In genomic region chr14:21968978-21969377, GRCm38 (mm10) we compare ENCODE assay signal across 8 mouse cellular contexts. TPM values are rescaled to one million over a fixed set of nuclear protein-coding genes. Genes with fewer than 3 reads are reported as not detected.
A peak's percentile ranks its signal among the peaks of the same experiment; 100 is the strongest.
DNase-seq lines count a peak whose midpoint lies in the region; ATAC-seq and TF ChIP-seq lines count a peak whose summit lies in the region.

No protein-coding gene starts in this region.

- TF ChIP-seq CTCF in liver, adult 2 months (IDR thresholded peaks at IDR 0.05; ENCODE audit: low read depth, low read length): peak; percentile 60

- 0 out of 2 replicates have a peak, but pooled peaks cover 2% of the 10 kb centered on the region for H3K9me3 ChIP-seq in heart, embryonic 10.5 days
- no peaks in the 10 kb centered on the region for H3K9me3 ChIP-seq in neural tube, embryonic 14.5 days (ENCODE audit: control insufficient read depth, low read length)

- H3K79me2 ChIP-seq in liver, adult 2 months (ENCODE audit: control insufficient read depth, insufficient read depth, low read length): no peaks in the 10 kb centered on the region

- peak; percentile 67; the same call in 1 of the 2 replicates for ATAC-seq in neural tube, embryonic 14.5 days (ENCODE audit: low read depth)

- DNase-seq in heart, adult 18-20 months: peak; percentile 46 to 83
- DNase-seq in heart, embryonic 10.5 days (ENCODE audit: low spot score): no peak
- DNase-seq in cerebellum, postnatal 14 days: peak; percentile 60 to 82
- peak; percentile 40 for DNase-seq in gastrocnemius, postnatal 25 days
- peak; percentile 64 to 82 for DNase-seq in kidney, adult 8-10 months
- DNase-seq in liver, adult 2 months (ENCODE audit: extremely low read depth, low read depth, low spot score): no peak
- peak; percentile 58 to 64 for DNase-seq in thymus, postnatal 36 days

- no peak overlapping the region for H3K27ac ChIP-seq in heart, embryonic 10.5 days
- no peak overlapping the region for H3K27ac ChIP-seq in liver, adult 2 months (replicated peaks; ENCODE audit: insufficient read depth, low read depth, low read length)
- no peak overlapping the region for H3K27ac ChIP-seq in neural tube, embryonic 14.5 days (ENCODE audit: low read depth, low read length)

- TF ChIP-seq POLR2A in liver, adult 2 months (IDR thresholded peaks at IDR 0.05; ENCODE audit: extremely low read depth, insufficient read depth, low read length): no peak

- no peak overlapping the region for H3K4me2 ChIP-seq in neural tube, embryonic 14.5 days (ENCODE audit: low read depth, low read length)

- 17% methylated on average over 4 of the region's 4 CpGs for WGBS in heart, embryonic 10.5 days
- WGBS in liver, adult 2 months: 29% methylated on average over 4 of the region's 4 CpGs
- WGBS in neural tube, embryonic 14.5 days: 15% methylated on average over 4 of the region's 4 CpGs

- H3K4me3 ChIP-seq in heart, embryonic 10.5 days: no peak overlapping the region
- H3K4me3 ChIP-seq in liver, adult 2 months (ENCODE audit: insufficient read depth, low read depth, low read length): no peak overlapping the region
- no peak overlapping the region for H3K4me3 ChIP-seq in neural tube, embryonic 14.5 days (ENCODE audit: low read depth, low read length)

- 0 out of 2 replicates have a peak, but pooled peaks cover 5% of the 10 kb centered on the region for H3K4me1 ChIP-seq in heart, embryonic 10.5 days
- H3K4me1 ChIP-seq in liver, adult 2 months (ENCODE audit: control insufficient read depth, insufficient read depth, low read length): no peaks in the 10 kb centered on the region
- peaks cover 23% of the 10 kb centered on the region; the same call in 1 of the 2 replicates for H3K4me1 ChIP-seq in neural tube, embryonic 14.5 days (ENCODE audit: control insufficient read depth, insufficient read depth, low read length)

- no peak overlapping the region for H3K9ac ChIP-seq in liver, adult 2 months (ENCODE audit: low read depth, low read length)
- H3K9ac ChIP-seq in neural tube, embryonic 14.5 days (replicated peaks; ENCODE audit: low read depth, low read length): no peak overlapping the region

- no peaks in the 10 kb centered on the region for H3K36me3 ChIP-seq in heart, embryonic 10.5 days
- H3K36me3 ChIP-seq in liver, adult 2 months (ENCODE audit: control insufficient read depth, insufficient read depth, low read length): no peaks in the 10 kb centered on the region
- H3K36me3 ChIP-seq in neural tube, embryonic 14.5 days (ENCODE audit: control insufficient read depth, insufficient read depth, low read length): no peaks in the 10 kb centered on the region

- peaks cover 29% of the 10 kb centered on the region for H3K27me3 ChIP-seq in heart, embryonic 10.5 days (ENCODE audit: insufficient read depth, poor library complexity, severe bottlenecking)
- no peaks in the 10 kb centered on the region for H3K27me3 ChIP-seq in liver, adult 2 months (ENCODE audit: control insufficient read depth, insufficient read depth, low read length)
- no peaks in the 10 kb centered on the region for H3K27me3 ChIP-seq in neural tube, embryonic 14.5 days (ENCODE audit: control insufficient read depth, insufficient read depth, low read length)

RNA-seq across cellular contexts. Expression of gene Zfp503, which starts 20.4 kb away (rescaled TPM):
- total RNA-seq in heart, adult 18-20 months (2021): 1 to 10 TPM; 1.2 to 2.0 TPM
- 3.2 and 13.4 TPM in 2 replicates for polyA plus RNA-seq in heart, embryonic 10.5 days (2016; fragmentation: Nextera tagmentation; extraction: Ambion mirVana)
- total RNA-seq in gastrocnemius, postnatal 25 days (2021): 10 to 100 TPM in 1 of 2 experiments, 1 to 10 TPM in 1; 9.1 to 15.6 TPM
- total RNA-seq in liver, adult 2 months (2014; rRNA removed): 0.37 and 0.60 TPM in 2 replicates
- polyA plus RNA-seq in liver, adult 2 months (2012; rRNA removed): 1.6 and 1.7 TPM in 2 replicates
- 7.0 TPM in 2 replicates for polyA plus RNA-seq in neural tube, embryonic 14.5 days (2014; fragmentation: Nextera tagmentation; extraction: Ambion mirVana)

RNA-seq across cellular contexts. Expression of gene Lrmda, which starts 50.5 kb away (rescaled TPM):
- total RNA-seq in heart, adult 18-20 months (2021): 1 to 10 TPM; 1.5 to 2.4 TPM
- polyA plus RNA-seq in heart, embryonic 10.5 days (2016; fragmentation: Nextera tagmentation; extraction: Ambion mirVana): 0.60 and 1.1 TPM in 2 replicates
- 1 to 10 TPM; 1.7 to 3.8 TPM for total RNA-seq in gastrocnemius, postnatal 25 days (2021)
- total RNA-seq in liver, adult 2 months (2014; rRNA removed): 0.18 and 0.20 TPM in 2 replicates
- 0.09 and 0.50 TPM in 2 replicates for polyA plus RNA-seq in liver, adult 2 months (2012; rRNA removed)
- 0.28 and 0.35 TPM in 2 replicates for polyA plus RNA-seq in neural tube, embryonic 14.5 days (2014; fragmentation: Nextera tagmentation; extraction: Ambion mirVana)

Comparison
In these comparisons a context has a peak if more than half of its experiments do, and no peak if none do; other contexts are left out.
1. DNase-seq: peak in heart, adult 18-20 months (2 of 2), cerebellum, postnatal 14 days (2 of 2), gastrocnemius, postnatal 25 days (single experiment), kidney, adult 8-10 months (2 of 2) and thymus, postnatal 36 days (2 of 2); none in heart, embryonic 10.5 days (single experiment) and liver, adult 2 months (single experiment).